Mouse (Mus musculus) heart, embryonic 13.5 days (tissue): Measurements from ENCODE around the gene Apoa1. TPM values are rescaled to one million over a fixed set of nuclear protein-coding genes. Genes with fewer than 3 reads are reported as not detected.

Experiments used
- ATAC-seq: fragments of 200-750 bp; cut with Nextera tagmentation; 2 replicates; pipeline ENCODE4 v1.8.0; 2017; ENCODE audit warnings: moderate TSS enrichment; ENCODE audit not compliant: insufficient number of reproducible peaks, low FRiP score, low TSS enrichment; ENCODE audit errors: extremely low read depth
- H3K27ac ChIP-seq: fragments of 300-500 bp; sonication (generic); replicated peaks from 2 replicates; pipeline ENCODE4 v1.5.1; 2015; ENCODE audit warnings: moderate library complexity, mild to moderate bottlenecking, inconsistent platforms
- H3K27me3 ChIP-seq: fragments of 300-500 bp; sonication (generic); replicated peaks from 2 replicates; pipeline ENCODE4 v1.6.1; 2015; ENCODE audit warnings: mild to moderate bottlenecking, inconsistent platforms
- H3K36me3 ChIP-seq: fragments of 300-500 bp; sonication (generic); 2 replicates; pipeline ENCODE4 v1.6.1; 2015; ENCODE audit warnings: mild to moderate bottlenecking, inconsistent platforms
- H3K4me1 ChIP-seq: fragments of 300-500 bp; sonication (generic); 2 replicates; pipeline ENCODE4 v1.6.1; 2015; ENCODE audit warnings: inconsistent platforms
- H3K4me2 ChIP-seq: fragments of 300-500 bp; sonication (generic); 2 replicates; pipeline ENCODE4 v1.6.1; 2015; ENCODE audit warnings: inconsistent platforms, mild to moderate bottlenecking, moderate library complexity
- H3K4me3 ChIP-seq: fragments of 300-500 bp; sonication (generic); 2 replicates; pipeline ENCODE4 v1.5.1; 2015; ENCODE audit warnings: moderate library complexity, mild to moderate bottlenecking, inconsistent platforms
- H3K9ac ChIP-seq: fragments of 300-500 bp; sonication (generic); 2 replicates; pipeline ENCODE4 v1.6.1; 2015; ENCODE audit warnings: inconsistent platforms, mild to moderate bottlenecking, moderate library complexity
- H3K9me3 ChIP-seq: fragments of 300-500 bp; sonication (generic); 2 replicates; pipeline ENCODE4 v1.6.1; 2016; ENCODE audit warnings: inconsistent platforms
- WGBS: fragments of 180-500 bp; shearing (Covaris S2); methylation state at CpG from one replicate; pipeline ENCODE4 v1.1.7; 2015; ENCODE audit warnings: mixed read lengths; 5-methylcytosine and 5-hydroxymethylcytosine counted together
- polyA plus RNA-seq: library from polyadenylated mRNA; unstranded; fragments of >200 nt; fragmentation: Nextera tagmentation; extraction: Ambion mirVana; gene quantifications from 2 replicates; pipeline ENCODE4 v1.2.1, GENCODE M21; 2015

Apoa1 gene
- polyA plus RNA-seq, 1 experiment from 2014 or later: 11.2 TPM

GRCm38 (mm10) chr9:46215338-46216322 is 12.8 kb upstream of the Apoa1 start:
- 24% methylated on average over 11 of the region's 11 CpGs for WGBS
- peaks cover 25% of the 10 kb centered on the region for H3K4me1 ChIP-seq
- peak overlapping the region; percentile 13; the same call in 1 of the 2 replicates for H3K27ac ChIP-seq
- H3K9me3 ChIP-seq: no peaks in the 10 kb centered on the region
- no peak for ATAC-seq
- H3K4me2 ChIP-seq: no peak overlapping the region
- H3K4me3 ChIP-seq: no peak overlapping the region
- 0 out of 2 replicates have a peak overlapping the region, but pooled peaks have one; percentile 4 for H3K9ac ChIP-seq
- H3K36me3 ChIP-seq: peaks cover 64% of the 10 kb centered on the region
- H3K27me3 ChIP-seq: no peaks in the 10 kb centered on the region

- Histone ChIP-seq H3K4me1 (peaks cover 25% of the 10 kb centered on the region), H3K9ac (no peak overlapping the region), H3K27ac (no peak overlapping the region), H3K9me3 (no peaks in the 10 kb centered on the region), H3K4me3 (no peak overlapping the region), H3K27me3 (no peaks in the 10 kb centered on the region), H3K4me2 (no peak overlapping the region), H3K36me3 (peaks cover 64% of the 10 kb centered on the region)
- WGBS: 83% methylated on average over 13 of the region's 13 CpGs
- ATAC-seq: no peak
Measured at GRCm38 (mm10) chr9:46216744-46217470, 11.5 kb upstream of the Apoa1 start.

- Histone ChIP-seq H3K27me3 (no peaks in the 10 kb centered on the region), H3K4me3 (no peak overlapping the region), H3K9me3 (no peaks in the 10 kb centered on the region), H3K9ac (no peak overlapping the region), H3K36me3 (peaks cover 64% of the 10 kb centered on the region), H3K4me2 (no peak overlapping the region), H3K27ac (no peak overlapping the region), H3K4me1 (peaks cover 25% of the 10 kb centered on the region)
- no peak for ATAC-seq
- 72% methylated on average over 9 of the region's 9 CpGs for WGBS
Measured at GRCm38 (mm10) chr9:46218176-46218575, 10.2 kb upstream of the Apoa1 start.

- Histone ChIP-seq H3K4me3 (no peak overlapping the region), H3K9ac (no peak overlapping the region), H3K27ac (no peak overlapping the region), H3K9me3 (no peaks in the 10 kb centered on the region), H3K36me3 (peaks cover 48% of the 10 kb centered on the region), H3K4me1 (no peaks in the 10 kb centered on the region), H3K4me2 (no peak overlapping the region), H3K27me3 (no peaks in the 10 kb centered on the region)
- WGBS: 74% methylated on average over 6 of the region's 6 CpGs
- ATAC-seq: no peak
Measured at GRCm38 (mm10) chr9:46223090-46223489, 5.3 kb upstream of the Apoa1 start.

GRCm38 (mm10) chr9:46224101-46224500 is 4.3 kb upstream of the Apoa1 start:
- WGBS: 85% methylated on average over 3 of the region's 3 CpGs
- Histone ChIP-seq H3K9ac (no peak overlapping the region), H3K4me2 (no peak overlapping the region), H3K36me3 (peaks cover 45% of the 10 kb centered on the region), H3K27ac (no peak overlapping the region), H3K9me3 (no peaks in the 10 kb centered on the region), H3K4me3 (no peak overlapping the region), H3K4me1 (peaks cover 3% of the 10 kb centered on the region; the same call in 1 of the 2 replicates), H3K27me3 (peaks cover 7% of the 10 kb centered on the region; the same call in 1 of the 2 replicates)
- ATAC-seq: no peak

- Histone ChIP-seq H3K9me3 (no peaks in the 10 kb centered on the region), H3K27ac (no peak overlapping the region), H3K27me3 (peaks cover 9% of the 10 kb centered on the region; the same call in 1 of the 2 replicates), H3K4me1 (peaks cover 8% of the 10 kb centered on the region), H3K9ac (no peak overlapping the region), H3K4me2 (no peak overlapping the region), H3K4me3 (no peak overlapping the region), H3K36me3 (peaks cover 35% of the 10 kb centered on the region)
- WGBS: 58% methylated on average over 5 of the region's 5 CpGs
- no peak for ATAC-seq
Measured at GRCm38 (mm10) chr9:46224945-46225660, 3.3 kb upstream of the Apoa1 start.

- Histone ChIP-seq H3K9me3 (no peaks in the 10 kb centered on the region), H3K4me2 (no peak overlapping the region), H3K27me3 (peaks cover 24% of the 10 kb centered on the region), H3K9ac (no peak overlapping the region), H3K36me3 (peaks cover 15% of the 10 kb centered on the region), H3K4me1 (peaks cover 13% of the 10 kb centered on the region), H3K4me3 (no peak overlapping the region), H3K27ac (no peak overlapping the region)
- no peak for ATAC-seq
- 42% methylated on average over 3 of the region's 3 CpGs for WGBS
Measured at GRCm38 (mm10) chr9:46227064-46227614, 1.2 kb upstream of the Apoa1 start.

GRCm38 (mm10) chr9:46229573-46230449 is 1.4 kb downstream of the Apoa1 start:
- peak overlapping the region; percentile 57 for H3K4me3 ChIP-seq
- H3K36me3 ChIP-seq: no peaks in the 10 kb centered on the region
- no peaks in the 10 kb centered on the region for H3K9me3 ChIP-seq
- H3K27me3 ChIP-seq: peaks cover 31% of the 10 kb centered on the region
- H3K9ac ChIP-seq: peak overlapping the region; percentile 78
- no peak overlapping the region for H3K27ac ChIP-seq
- H3K4me2 ChIP-seq: peak overlapping the region; percentile 92
- WGBS: 16% methylated on average over 37 of the region's 37 CpGs
- peaks cover 13% of the 10 kb centered on the region for H3K4me1 ChIP-seq
- ATAC-seq: peak; percentile 66; the same call in 1 of the 2 replicates

GRCm38 (mm10) chr9:46230450-46230975 is 2.1 kb downstream of the Apoa1 start:
- H3K27ac ChIP-seq: no peak overlapping the region
- peaks cover 31% of the 10 kb centered on the region for H3K27me3 ChIP-seq
- 21% methylated on average over 13 of the region's 13 CpGs for WGBS
- peaks cover 13% of the 10 kb centered on the region for H3K4me1 ChIP-seq
- H3K4me2 ChIP-seq: peak overlapping the region; percentile 92
- no peaks in the 10 kb centered on the region for H3K9me3 ChIP-seq
- H3K9ac ChIP-seq: peak overlapping the region; percentile 78
- peak overlapping the region; percentile 57 for H3K4me3 ChIP-seq
- H3K36me3 ChIP-seq: no peaks in the 10 kb centered on the region
- no peak for ATAC-seq

- H3K27me3 ChIP-seq: peaks cover 25% of the 10 kb centered on the region
- H3K36me3 ChIP-seq: no peaks in the 10 kb centered on the region
- no peak overlapping the region for H3K9ac ChIP-seq
- no peak overlapping the region for H3K4me3 ChIP-seq
- 80% methylated on average over 6 of the region's 6 CpGs for WGBS
- H3K4me1 ChIP-seq: peaks cover 4% of the 10 kb centered on the region
- no peak overlapping the region for H3K4me2 ChIP-seq
- no peaks in the 10 kb centered on the region for H3K9me3 ChIP-seq
- ATAC-seq: no peak
- no peak overlapping the region for H3K27ac ChIP-seq
Measured at GRCm38 (mm10) chr9:46235196-46235595, 6.8 kb downstream of the Apoa1 start.
